Mouse (Mus musculus): ENCODE measurements around the gene Asprv1. TPM values are rescaled to one million over a fixed set of nuclear protein-coding genes. Genes with fewer than 3 reads are reported as not detected.

Gene Asprv1
- polyA plus RNA-seq, 1 experiment from 2014 or later: 1.00 TPM

DNA sequence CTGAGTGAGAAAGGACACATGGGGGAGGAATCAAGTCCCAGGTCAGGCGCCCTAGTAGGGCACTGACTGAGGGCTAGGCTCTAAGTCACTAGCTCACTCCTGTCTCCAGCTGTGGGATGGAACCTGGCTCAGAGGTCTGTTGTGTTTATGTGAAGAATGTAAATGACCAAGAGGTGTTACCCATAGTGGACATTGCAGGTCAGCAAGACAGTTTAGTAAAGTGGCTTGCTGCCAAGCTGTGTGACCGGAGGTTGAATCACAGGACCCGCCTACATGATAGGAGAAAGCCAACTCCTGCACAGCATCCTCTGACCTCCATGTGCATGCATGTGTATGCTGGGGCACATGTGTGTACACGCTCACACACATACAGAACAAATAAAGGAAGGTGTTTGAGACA is 17.6 kb downstream of the Asprv1 start:
- 84% methylated on average over 4 of the region's 4 CpGs for WGBS
- no peak overlapping the region for H3K9ac ChIP-seq

GRCm38 (mm10) chr6:86646143-86646542 is 18.2 kb downstream of the Asprv1 start:
- Histone ChIP-seq H3K36me3 (peaks cover 31% of the 10 kb centered on the region), H3K9ac (no peak overlapping the region), H3K4me3 (no peak overlapping the region), H3K4me1 (replicated peaks) (no peaks in the 10 kb centered on the region), H3K4me2 (no peak overlapping the region), H3K27ac (replicated peaks) (no peak overlapping the region), H3K27me3 (no peaks in the 10 kb centered on the region), H3K9me3 (no peaks in the 10 kb centered on the region)
- WGBS: 84% methylated on average over 7 of the region's 7 CpGs
- ATAC-seq (ENCODE audit: low FRiP score, low read depth): no peak

More for the DNA sequence above, 17.6 kb downstream of the Asprv1 start:
- no peak for ATAC-seq (ENCODE audit: low FRiP score, low read depth)
- no peak overlapping the region for H3K4me3 ChIP-seq
- no peaks in the 10 kb centered on the region for H3K4me1 ChIP-seq (replicated peaks)
- H3K27me3 ChIP-seq: no peaks in the 10 kb centered on the region
- no peaks in the 10 kb centered on the region for H3K9me3 ChIP-seq
- H3K27ac ChIP-seq (replicated peaks): no peak overlapping the region
- H3K4me2 ChIP-seq: no peak overlapping the region
- peaks cover 26% of the 10 kb centered on the region for H3K36me3 ChIP-seq

DNA sequence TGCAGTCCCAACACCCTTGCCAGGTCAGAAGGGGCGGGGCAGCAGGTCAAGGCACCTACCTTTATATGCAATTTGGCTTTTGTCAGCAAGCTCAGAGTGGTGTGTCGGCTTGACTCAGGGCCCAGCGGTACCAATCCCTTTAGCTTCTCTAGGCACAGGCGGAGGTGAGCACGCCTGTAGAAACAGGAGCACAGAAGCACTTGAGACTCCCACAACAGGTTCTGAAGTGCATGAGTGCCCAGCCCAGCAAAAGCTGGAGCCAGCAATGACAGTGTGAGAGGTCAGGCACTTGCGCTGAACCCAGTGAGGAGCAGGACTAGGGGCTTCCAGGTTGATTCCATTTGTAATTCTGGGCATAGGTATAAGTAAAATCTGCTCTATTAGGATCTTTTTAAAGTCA is 25.1 kb downstream of the Asprv1 start:
- Histone ChIP-seq H3K27ac (replicated peaks) (no peak overlapping the region), H3K9me3 (no peaks in the 10 kb centered on the region), H3K4me1 (replicated peaks) (no peaks in the 10 kb centered on the region), H3K36me3 (peaks cover 57% of the 10 kb centered on the region), H3K4me2 (no peak overlapping the region), H3K9ac (no peak overlapping the region), H3K27me3 (no peaks in the 10 kb centered on the region), H3K4me3 (no peak overlapping the region)
- no peak for ATAC-seq (ENCODE audit: low FRiP score, low read depth)
- whole genome bisulfite sequencing: 92% methylated on average over 6 of the region's 6 CpGs

GRCm38 (mm10) chr6:86654270-86654916 is 26.4 kb downstream of the Asprv1 start:
- Histone ChIP-seq H3K4me3 (no peak overlapping the region), H3K27me3 (no peaks in the 10 kb centered on the region), H3K9ac (no peak overlapping the region), H3K27ac (replicated peaks) (no peak overlapping the region), H3K36me3 (peaks cover 52% of the 10 kb centered on the region), H3K9me3 (no peaks in the 10 kb centered on the region), H3K4me1 (replicated peaks) (no peaks in the 10 kb centered on the region), H3K4me2 (no peak overlapping the region)
- 82% methylated on average over 9 of the region's 9 CpGs for WGBS
- ATAC-seq (ENCODE audit: low FRiP score, low read depth): no peak

- H3K4me3 ChIP-seq: no peak overlapping the region
- no peak for ATAC-seq (ENCODE audit: low FRiP score, low read depth)
- no peaks in the 10 kb centered on the region for H3K4me1 ChIP-seq (replicated peaks)
- H3K27ac ChIP-seq (replicated peaks): no peak overlapping the region
- H3K9ac ChIP-seq: no peak overlapping the region
- peaks cover 46% of the 10 kb centered on the region for H3K36me3 ChIP-seq
- H3K27me3 ChIP-seq: no peaks in the 10 kb centered on the region
- 84% methylated on average over 3 of the region's 3 CpGs for WGBS
- no peak overlapping the region for H3K4me2 ChIP-seq
- H3K9me3 ChIP-seq: no peaks in the 10 kb centered on the region
Measured at GRCm38 (mm10) chr6:86658501-86658900, 30.5 kb downstream of the Asprv1 start.

DNA sequence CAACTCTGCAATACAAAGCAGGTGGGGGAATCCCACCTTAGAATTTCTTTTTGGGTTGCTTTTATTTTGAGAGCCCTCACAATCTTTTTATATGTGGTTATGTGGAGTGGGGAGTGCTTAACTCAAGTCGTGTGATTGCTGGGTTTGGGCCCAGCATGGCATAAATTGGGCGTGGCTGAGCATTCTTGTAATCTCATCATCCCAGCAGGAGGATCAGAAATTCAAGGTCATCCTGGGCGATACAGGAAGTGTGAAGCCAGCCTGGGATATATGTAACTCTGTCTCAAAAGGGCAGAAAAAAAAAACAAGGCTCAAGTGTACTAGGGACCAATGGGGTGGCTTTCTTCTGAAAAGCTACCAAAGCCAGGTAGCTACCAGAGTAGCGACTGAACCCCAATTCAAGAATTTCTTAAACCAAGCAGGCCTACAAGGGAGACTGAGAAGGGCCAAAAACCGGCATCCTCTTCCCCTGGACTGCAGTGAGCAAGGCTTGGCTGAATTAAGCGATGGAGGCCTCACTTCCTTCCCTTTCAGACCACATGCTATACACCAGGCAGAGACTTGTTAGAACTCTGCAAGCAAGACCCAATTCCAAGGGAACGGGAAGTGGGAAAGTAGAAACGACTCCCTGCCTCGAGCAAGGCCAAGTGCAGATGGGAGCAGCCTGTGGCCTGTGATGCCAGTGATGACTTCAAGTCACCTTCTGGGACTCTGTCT is 32.4 kb downstream of the Asprv1 start:
- Histone ChIP-seq H3K9ac (no peak overlapping the region), H3K4me2 (no peak overlapping the region), H3K27me3 (no peaks in the 10 kb centered on the region), H3K9me3 (no peaks in the 10 kb centered on the region), H3K36me3 (peaks cover 48% of the 10 kb centered on the region), H3K4me3 (no peak overlapping the region), H3K27ac (replicated peaks) (no peak overlapping the region), H3K4me1 (replicated peaks) (no peaks in the 10 kb centered on the region)
- no peak for ATAC-seq (ENCODE audit: low FRiP score, low read depth)
- WGBS: 76% methylated on average over 9 of the region's 9 CpGs

DNA sequence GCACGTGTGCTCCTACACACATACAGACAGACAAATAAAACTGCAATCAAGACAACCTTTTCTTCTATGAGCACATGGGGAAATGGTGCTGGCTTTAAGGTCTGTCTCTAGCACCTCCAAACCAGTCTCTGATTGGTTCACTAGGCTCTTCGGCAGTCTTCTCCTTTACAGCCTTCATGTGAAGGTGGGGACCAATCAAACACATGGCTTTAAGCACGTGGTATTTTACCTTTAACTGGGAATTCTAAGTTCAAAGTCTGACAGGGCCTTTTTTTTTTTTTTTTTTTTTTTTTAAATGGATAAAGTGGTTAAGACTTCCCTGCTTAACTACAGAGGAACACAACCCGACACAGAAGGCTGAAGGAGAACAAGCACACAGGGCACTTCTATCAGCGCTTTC is 37.1 kb downstream of the Asprv1 start:
- H3K36me3 ChIP-seq: peaks cover 26% of the 10 kb centered on the region
- no peak overlapping the region for H3K4me3 ChIP-seq

GRCm38 (mm10) chr6:86665560-86666307 is 37.8 kb downstream of the Asprv1 start:
- Histone ChIP-seq H3K27ac (replicated peaks) (no peak overlapping the region), H3K4me3 (no peak overlapping the region), H3K4me1 (replicated peaks) (peaks cover 30% of the 10 kb centered on the region), H3K36me3 (peaks cover 21% of the 10 kb centered on the region), H3K9ac (no peak overlapping the region), H3K9me3 (no peaks in the 10 kb centered on the region), H3K4me2 (no peak overlapping the region), H3K27me3 (no peaks in the 10 kb centered on the region)
- ATAC-seq (ENCODE audit: low FRiP score, low read depth): no peak
- 86% methylated on average over 17 of the region's 17 CpGs for WGBS

More for the DNA sequence above, 37.1 kb downstream of the Asprv1 start:
- Histone ChIP-seq H3K27ac (replicated peaks) (no peak overlapping the region), H3K4me1 (replicated peaks) (peaks cover 29% of the 10 kb centered on the region), H3K4me2 (no peak overlapping the region), H3K9me3 (no peaks in the 10 kb centered on the region), H3K27me3 (no peaks in the 10 kb centered on the region), H3K9ac (no peak overlapping the region)
- ATAC-seq (ENCODE audit: low FRiP score, low read depth): no peak
- WGBS: 87% methylated on average over 5 of the region's 5 CpGs

DNA sequence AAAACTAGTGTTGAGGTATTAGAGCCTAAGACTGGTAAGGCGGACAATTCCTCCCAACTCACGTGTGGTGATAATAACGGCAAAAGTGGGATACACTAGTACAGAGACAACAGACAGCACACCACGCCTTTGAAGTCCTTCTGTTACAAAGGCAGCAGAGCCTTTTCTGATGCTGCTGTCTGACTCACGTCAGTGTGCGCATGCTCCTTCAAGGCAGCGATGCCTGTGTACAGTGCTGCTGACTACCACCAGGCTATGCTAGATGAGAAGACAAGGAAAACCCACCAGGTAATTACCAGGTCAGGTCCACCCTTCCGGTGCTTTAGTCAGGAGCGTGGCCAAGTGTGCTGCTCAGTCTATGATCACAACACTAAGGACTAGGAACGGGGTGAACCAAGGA is 39.1 kb downstream of the Asprv1 start:
- no peak for ATAC-seq (ENCODE audit: low FRiP score, low read depth)
- Histone ChIP-seq H3K36me3 (peaks cover 14% of the 10 kb centered on the region), H3K4me2 (peak overlapping the region; percentile 64), H3K4me3 (no peak overlapping the region), H3K4me1 (replicated peaks) (peaks cover 30% of the 10 kb centered on the region), H3K27ac (replicated peaks) (no peak overlapping the region), H3K9me3 (no peaks in the 10 kb centered on the region), H3K9ac (no peak overlapping the region), H3K27me3 (no peaks in the 10 kb centered on the region)
- 94% methylated on average over 10 of the region's 10 CpGs for WGBS

DNA sequence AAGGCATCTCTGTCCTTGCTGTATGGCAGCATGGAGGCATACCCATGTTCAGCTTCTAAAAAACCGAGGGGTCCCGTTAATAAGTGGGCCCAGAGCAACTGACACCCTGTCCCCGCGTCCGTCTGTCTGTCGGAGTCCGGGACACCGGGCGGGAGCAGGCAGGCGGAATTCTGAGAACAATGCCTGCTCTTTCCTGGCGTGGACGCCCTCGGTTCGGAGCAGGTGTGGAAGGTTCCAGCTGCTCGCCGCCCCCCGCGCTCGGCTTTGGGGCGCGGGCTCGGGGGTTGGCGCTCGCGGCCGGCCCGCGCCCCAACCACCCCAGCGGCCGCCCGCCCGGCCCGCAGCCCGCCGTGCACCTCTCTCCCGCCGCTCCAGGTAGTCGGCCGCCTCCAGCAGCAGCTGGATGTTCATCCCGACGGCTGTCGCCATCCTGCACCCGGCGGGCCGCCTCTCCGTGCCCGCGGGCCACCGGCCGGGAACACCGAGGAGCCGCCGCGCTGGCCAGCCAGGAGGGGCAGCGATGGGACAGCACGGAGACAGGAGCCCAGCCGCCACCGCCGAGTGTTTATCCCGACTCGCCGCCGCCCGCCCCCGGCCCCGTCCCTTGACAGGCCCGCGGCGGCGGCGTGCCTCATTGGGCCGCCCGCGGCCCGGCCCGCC is 40.7 kb downstream of the Asprv1 start, which contains the start of gene Mxd1:
Gene Mxd1 (minus strand): TSS at position 582 of the 660 bp plus-strand sequence.
- H3K4me3 ChIP-seq: peak within 1 kb of the TSS; percentile 87
- WGBS: under 1% methylated on average over 46 of the region's 76 CpGs
- peak within 1 kb of the TSS; percentile 68 for H3K9ac ChIP-seq
- H3K27ac ChIP-seq (replicated peaks): peak within 1 kb of the TSS; percentile 63
- H3K4me2 ChIP-seq: peak within 1 kb of the TSS; percentile 64
- H3K9me3 ChIP-seq: no peaks in the 10 kb centered on the region
- H3K4me1 ChIP-seq (replicated peaks): peaks cover 30% of the 10 kb centered on the region
- H3K27me3 ChIP-seq: no peaks in the 10 kb centered on the region
- ATAC-seq (ENCODE audit: low FRiP score, low read depth): no peak; the same call in 1 of the 2 replicates
- peaks cover 25% of the 10 kb centered on the region for H3K36me3 ChIP-seq

- no peaks in the 10 kb centered on the region for H3K27me3 ChIP-seq
- H3K9ac ChIP-seq: peak overlapping the region; percentile 37; the same call in 1 of the 2 replicates
- WGBS: under 1% methylated on average over 25 of the region's 37 CpGs
- H3K4me2 ChIP-seq: peak overlapping the region; percentile 64
- peak overlapping the region; percentile 63 for H3K27ac ChIP-seq (replicated peaks)
- H3K9me3 ChIP-seq: no peaks in the 10 kb centered on the region
- ATAC-seq (ENCODE audit: low FRiP score, low read depth): peak; percentile 100
- H3K4me1 ChIP-seq (replicated peaks): peaks cover 30% of the 10 kb centered on the region
- H3K4me3 ChIP-seq: peak overlapping the region; percentile 87
- peaks cover 29% of the 10 kb centered on the region for H3K36me3 ChIP-seq
Measured at GRCm38 (mm10) chr6:86669240-86669727, 41.3 kb downstream of the Asprv1 start.

Data from hindbrain, embryonic 15.5 days (tissue).